Comparison of ENCODE assay signal across 10 mouse cellular contexts in the genomic region with DNA sequence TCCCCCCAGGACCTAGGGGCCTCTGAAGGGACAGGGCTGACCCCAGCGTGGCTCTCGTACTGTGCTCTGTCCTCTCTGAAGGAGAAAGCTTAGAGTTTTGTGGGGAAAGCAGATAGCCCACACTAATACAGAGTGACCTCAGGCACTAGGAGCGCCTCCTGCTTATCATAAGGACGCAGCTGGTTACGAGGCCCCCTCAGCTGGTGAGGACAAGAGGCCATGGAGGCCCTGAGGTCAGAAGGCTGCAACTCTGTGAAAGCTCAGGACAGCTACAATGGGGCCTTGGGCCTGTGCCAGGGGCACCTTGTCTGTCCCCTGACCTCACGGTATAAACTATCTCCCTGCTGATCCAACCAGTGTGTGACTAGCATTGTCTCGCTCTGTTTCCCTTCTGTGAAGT. TPM values are rescaled to one million over a fixed set of nuclear protein-coding genes. Genes with fewer than 3 reads are reported as not detected.
DNase-seq lines count a peak whose midpoint lies in the region; ATAC-seq lines count a peak whose summit lies in the region.
"Had no signal": no experiment of that assay in that cellular context is flagged by ENCODE, and none has a peak within 500 bp of the region (broad histone marks: within the 10 kb centered on the region; RNA-seq: fewer than 3 reads in every experiment).

No protein-coding gene starts in this region.

- H3K4me1 ChIP-seq in hindbrain, embryonic 13.5 days (replicated peaks): no peaks in the 10 kb centered on the region; the same call in 1 of the 2 replicates
- no peaks in the 10 kb centered on the region for H3K4me1 ChIP-seq in hindbrain, embryonic 11.5 days (replicated peaks; ENCODE audit: control insufficient read depth, insufficient read depth, low read length)
- H3K4me1 ChIP-seq in liver, embryonic 13.5 days (replicated peaks): peaks cover 66% of the 10 kb centered on the region

- no peaks in the 10 kb centered on the region for H3K27me3 ChIP-seq in hindbrain, embryonic 13.5 days
- no peaks in the 10 kb centered on the region for H3K27me3 ChIP-seq in hindbrain, embryonic 11.5 days (ENCODE audit: control insufficient read depth, insufficient read depth, low read length)
- no peaks in the 10 kb centered on the region for H3K27me3 ChIP-seq in liver, embryonic 13.5 days

- no peak overlapping the region for H3K27ac ChIP-seq in hindbrain, embryonic 13.5 days
- H3K27ac ChIP-seq in hindbrain, embryonic 11.5 days (ENCODE audit: low read depth, low read length): no peak overlapping the region
- peak overlapping the region; percentile 98 for H3K27ac ChIP-seq in liver, embryonic 13.5 days

- WGBS in hindbrain, embryonic 13.5 days: 80% methylated on average over 7 of the region's 7 CpGs
- 79% methylated on average over 7 of the region's 7 CpGs for WGBS in hindbrain, embryonic 11.5 days
- WGBS in liver, embryonic 13.5 days (ENCODE audit: insufficient replicate concordance): 12% methylated on average over 7 of the region's 7 CpGs

- H3K4me3 ChIP-seq in hindbrain, embryonic 13.5 days: no peak overlapping the region
- H3K4me3 ChIP-seq in hindbrain, embryonic 11.5 days (ENCODE audit: low read depth, low read length): no peak overlapping the region
- peak overlapping the region; percentile 43 for H3K4me3 ChIP-seq in liver, embryonic 13.5 days (replicated peaks)

- no peak for ATAC-seq in hindbrain, embryonic 13.5 days (ENCODE audit: low FRiP score)
- ATAC-seq in hindbrain, embryonic 11.5 days (ENCODE audit: low FRiP score): no peak
- peak; percentile 90 for ATAC-seq in liver, embryonic 13.5 days (ENCODE audit: low read depth)
- ATAC-seq in inflammation-experienced regulatory T-cells, adult 6 months: no peak

- no peak overlapping the region for H3K4me2 ChIP-seq in hindbrain, embryonic 13.5 days
- no peak overlapping the region for H3K4me2 ChIP-seq in hindbrain, embryonic 11.5 days (replicated peaks; ENCODE audit: low read depth, low read length)
- peak overlapping the region; percentile 70 for H3K4me2 ChIP-seq in liver, embryonic 13.5 days

- DNase-seq in hindbrain, embryonic 11.5 days (ENCODE audit: low spot score): no peak
- DNase-seq in c-Kit-positive CD71-positive TER-119-positive erythroid progenitor cells, embryonic 14.5 days (ENCODE audit: low spot score): peak; percentile 80
- DNase-seq in kidney, adult 11 months: peak; percentile 72
- DNase-seq in liver, embryonic 13.5 days: peak; percentile 87
- DNase-seq in layer of hippocampus, adult 11-12 months (ENCODE audit: low spot score): no peak
- DNase-seq in cerebellum, adult 11-12 months: no peak
- DNase-seq: adrenal gland, adult 8-10 months; thymus, adult 18-20 months had no signal

- H3K9me3 ChIP-seq in hindbrain, embryonic 13.5 days: 0 out of 2 replicates have a peak, but pooled peaks cover 5% of the 10 kb centered on the region
- peaks cover 3% of the 10 kb centered on the region; the same call in 1 of the 2 replicates for H3K9me3 ChIP-seq in hindbrain, embryonic 11.5 days (ENCODE audit: control insufficient read depth, low read length)
- peaks cover 13% of the 10 kb centered on the region for H3K9me3 ChIP-seq in liver, embryonic 13.5 days (replicated peaks)

- H3K36me3 ChIP-seq in hindbrain, embryonic 13.5 days: peaks cover 99% of the 10 kb centered on the region
- peaks cover 68% of the 10 kb centered on the region for H3K36me3 ChIP-seq in hindbrain, embryonic 11.5 days (ENCODE audit: control insufficient read depth, insufficient read depth, low read length)
- peaks cover 92% of the 10 kb centered on the region for H3K36me3 ChIP-seq in liver, embryonic 13.5 days

- peak overlapping the region; percentile 13; the same call in 1 of the 2 replicates for H3K9ac ChIP-seq in hindbrain, embryonic 13.5 days
- no peak overlapping the region for H3K9ac ChIP-seq in hindbrain, embryonic 11.5 days (ENCODE audit: low read depth, low read length)
- peak overlapping the region; percentile 72 for H3K9ac ChIP-seq in liver, embryonic 13.5 days

RNA-seq across cellular contexts. Expression of a gene that starts 28.4 kb away (rescaled TPM):
- 0.93 and 1.8 TPM in 2 replicates for polyA plus RNA-seq in hindbrain, embryonic 13.5 days (2015; fragmentation: Nextera tagmentation; extraction: Ambion mirVana)
- polyA plus RNA-seq in hindbrain, embryonic 11.5 days (2014; fragmentation: Nextera tagmentation; extraction: Ambion mirVana): 1.0 and 1.9 TPM in 2 replicates
- 0.08 and 0.10 TPM in 2 replicates for polyA plus RNA-seq in liver, embryonic 13.5 days (2015; fragmentation: Nextera tagmentation; extraction: Ambion mirVana)
- not detected for polyA plus RNA-seq in inflammation-experienced regulatory T-cells, adult 6 months (2017; shearing (Covaris generic))

RNA-seq across cellular contexts. Expression of a gene that starts 37.2 kb away (rescaled TPM):
- polyA plus RNA-seq in hindbrain, embryonic 13.5 days (2015; fragmentation: Nextera tagmentation; extraction: Ambion mirVana): 179 and 193 TPM in 2 replicates
- polyA plus RNA-seq in hindbrain, embryonic 11.5 days (2014; fragmentation: Nextera tagmentation; extraction: Ambion mirVana): 143 and 144 TPM in 2 replicates
- 64.2 and 70.2 TPM in 2 replicates for polyA plus RNA-seq in liver, embryonic 13.5 days (2015; fragmentation: Nextera tagmentation; extraction: Ambion mirVana)
- 10 to 100 TPM; 28.4 to 42.6 (median 35.6) TPM for polyA plus RNA-seq in inflammation-experienced regulatory T-cells, adult 6 months (2017; shearing (Covaris generic))

RNA-seq across cellular contexts. Expression of a gene that starts 40.0 kb away (rescaled TPM):
- polyA plus RNA-seq in hindbrain, embryonic 13.5 days (2015; fragmentation: Nextera tagmentation; extraction: Ambion mirVana): not detected in 2 replicates
- 0.35 and 0.62 TPM in 2 replicates for polyA plus RNA-seq in hindbrain, embryonic 11.5 days (2014; fragmentation: Nextera tagmentation; extraction: Ambion mirVana)
- 0.38 and 0.87 TPM in 2 replicates for polyA plus RNA-seq in liver, embryonic 13.5 days (2015; fragmentation: Nextera tagmentation; extraction: Ambion mirVana)
- polyA plus RNA-seq in inflammation-experienced regulatory T-cells, adult 6 months (2017; shearing (Covaris generic)): 1 to 10 TPM; 2.3 to 7.1 (median 4.8) TPM

RNA-seq across cellular contexts. Expression of a gene that starts 56.5 kb away (rescaled TPM):
- 13.0 and 14.8 TPM in 2 replicates for polyA plus RNA-seq in hindbrain, embryonic 13.5 days (2015; fragmentation: Nextera tagmentation; extraction: Ambion mirVana)
- 17.0 and 17.2 TPM in 2 replicates for polyA plus RNA-seq in hindbrain, embryonic 11.5 days (2014; fragmentation: Nextera tagmentation; extraction: Ambion mirVana)
- polyA plus RNA-seq in liver, embryonic 13.5 days (2015; fragmentation: Nextera tagmentation; extraction: Ambion mirVana): 8.2 and 9.9 TPM in 2 replicates
- 10 to 100 TPM; 19.9 to 26.0 (median 20.8) TPM for polyA plus RNA-seq in inflammation-experienced regulatory T-cells, adult 6 months (2017; shearing (Covaris generic))

Comparison
In these comparisons a context has a peak if more than half of its experiments do, and no peak if none do; other contexts are left out.
1. DNase-seq: peak in c-Kit-positive CD71-positive TER-119-positive erythroid progenitor cells, embryonic 14.5 days (single experiment), kidney, adult 11 months (single experiment) and liver, embryonic 13.5 days (single experiment); none in hindbrain, embryonic 11.5 days (single experiment), layer of hippocampus, adult 11-12 months (single experiment) and cerebellum, adult 11-12 months (single experiment).